Mouse (Mus musculus): ENCODE results near the gene Ghsr. TPM values are rescaled to one million over a fixed set of nuclear protein-coding genes. Genes with fewer than 3 reads are reported as not detected.

Ghsr gene
- polyA plus RNA-seq, 1 experiment: not detected

GRCm38 (mm10) chr3:27416786-27417185, 45.6 kb downstream of the Ghsr start:
- Histone ChIP-seq H3K4me2 (ENCODE audit: low read depth) (no peak overlapping the region), H3ac (ENCODE audit: control insufficient read depth, insufficient read length) (no peak overlapping the region), H3K36me3 (ENCODE audit: control insufficient read depth, insufficient read depth) (peaks cover 25% of the 10 kb centered on the region), H3K27me3 (ENCODE audit: control insufficient read depth, insufficient read depth, insufficient read length) (no peaks in the 10 kb centered on the region), H3K4me3 (no peak overlapping the region), H3K79me2 (ENCODE audit: control insufficient read depth, insufficient read depth) (no peaks in the 10 kb centered on the region)
- TF ChIP-seq MYOD1 (IDR thresholded peaks at IDR 0.05; ENCODE audit: control insufficient read depth in 1 of 3, insufficient read length in 2 of 3, low read depth in 2 of 3) (no peak), REST (IDR thresholded peaks at IDR 0.05; ENCODE audit: insufficient read depth, insufficient read length) (no peak), MYOG (IDR thresholded peaks at IDR 0.05; ENCODE audit: control insufficient read depth in 1 of 3, insufficient read depth in 1 of 3, insufficient read length in 2 of 3, low read depth in 2 of 3) (no peak), CEBPB (IDR thresholded peaks at IDR 0.05; ENCODE audit: insufficient read depth, poor library complexity, severe bottlenecking) (no peak), USF1 (IDR thresholded peaks at IDR 0.05; ENCODE audit: low read depth) (no peak), SRF (IDR thresholded peaks at IDR 0.05; ENCODE audit: control insufficient read depth, insufficient read length, low read depth) (no peak), POLR2A (IDR thresholded peaks at IDR 0.05; ENCODE audit: insufficient read length, low read depth) (no peak), TCF12 (IDR thresholded peaks at IDR 0.05; ENCODE audit: insufficient read depth, poor library complexity, severe bottlenecking) (no peak), TCF3 (IDR thresholded peaks at IDR 0.05; ENCODE audit: insufficient read length, low read depth) (no peak), E2F4 (IDR thresholded peaks at IDR 0.05; ENCODE audit: insufficient read depth) (no peak)

GRCm38 (mm10) chr3:27418602-27419001, 47.5 kb downstream of the Ghsr start:
- no peak for TF ChIP-seq CEBPB (IDR thresholded peaks at IDR 0.05; ENCODE audit: insufficient read depth, poor library complexity, severe bottlenecking)
- no peak for TF ChIP-seq TCF3 (IDR thresholded peaks at IDR 0.05; ENCODE audit: insufficient read length, low read depth)
- no peak for TF ChIP-seq POLR2A (IDR thresholded peaks at IDR 0.05; ENCODE audit: insufficient read length, low read depth)
- no peak for TF ChIP-seq USF1 (IDR thresholded peaks at IDR 0.05; ENCODE audit: low read depth)
- no peak for TF ChIP-seq TCF12 (IDR thresholded peaks at IDR 0.05; ENCODE audit: insufficient read depth, poor library complexity, severe bottlenecking)
- no peak for TF ChIP-seq E2F4 (IDR thresholded peaks at IDR 0.05; ENCODE audit: insufficient read depth)
- no peak for TF ChIP-seq MYOG (IDR thresholded peaks at IDR 0.05; ENCODE audit: control insufficient read depth in 1 of 3, insufficient read depth in 1 of 3, insufficient read length in 2 of 3, low read depth in 2 of 3)
- no peak for TF ChIP-seq REST (IDR thresholded peaks at IDR 0.05; ENCODE audit: insufficient read depth, insufficient read length)
- TF ChIP-seq POLR2AphosphoS2 (IDR thresholded peaks at IDR 0.05; ENCODE audit: insufficient read length, low read depth): no peak
- TF ChIP-seq MAX (IDR thresholded peaks at IDR 0.05; ENCODE audit: low read depth): no peak
- TF ChIP-seq MYOD1 (IDR thresholded peaks at IDR 0.05; ENCODE audit: control insufficient read depth in 1 of 3, insufficient read length in 2 of 3, low read depth in 2 of 3): no peak
- TF ChIP-seq SRF (IDR thresholded peaks at IDR 0.05; ENCODE audit: control insufficient read depth, insufficient read length, low read depth): no peak
- H3K27me3 ChIP-seq (ENCODE audit: control insufficient read depth, insufficient read depth, insufficient read length): no peaks in the 10 kb centered on the region
- peaks cover 31% of the 10 kb centered on the region for H3K36me3 ChIP-seq (ENCODE audit: control insufficient read depth, insufficient read depth)
- no peak overlapping the region for H3K4me2 ChIP-seq (ENCODE audit: low read depth)
- no peak overlapping the region for H3K4me3 ChIP-seq
- no peaks in the 10 kb centered on the region for H3K79me2 ChIP-seq (ENCODE audit: control insufficient read depth, insufficient read depth)
- H3ac ChIP-seq (ENCODE audit: control insufficient read depth, insufficient read length): no peak overlapping the region

GRCm38 (mm10) chr3:27421980-27422379, 50.8 kb downstream of the Ghsr start:
- no peaks in the 10 kb centered on the region for H3K79me2 ChIP-seq (ENCODE audit: control insufficient read depth, insufficient read depth)
- H3K27me3 ChIP-seq (ENCODE audit: control insufficient read depth, insufficient read depth, insufficient read length): no peaks in the 10 kb centered on the region
- TF ChIP-seq SRF (IDR thresholded peaks at IDR 0.05; ENCODE audit: control insufficient read depth, insufficient read length, low read depth): no peak
- TF ChIP-seq TCF12 (IDR thresholded peaks at IDR 0.05; ENCODE audit: insufficient read depth, poor library complexity, severe bottlenecking): no peak
- TF ChIP-seq MAX (IDR thresholded peaks at IDR 0.05; ENCODE audit: low read depth): no peak
- TF ChIP-seq MYOG (IDR thresholded peaks at IDR 0.05; ENCODE audit: control insufficient read depth in 1 of 3, insufficient read depth in 1 of 3, insufficient read length in 2 of 3, low read depth in 2 of 3): no peak
- no peak for TF ChIP-seq MYOD1 (IDR thresholded peaks at IDR 0.05; ENCODE audit: control insufficient read depth in 1 of 3, insufficient read length in 2 of 3, low read depth in 2 of 3)
- peaks cover 41% of the 10 kb centered on the region for H3K36me3 ChIP-seq (ENCODE audit: control insufficient read depth, insufficient read depth)
- H3K4me2 ChIP-seq (ENCODE audit: low read depth): no peak overlapping the region
- H3ac ChIP-seq (ENCODE audit: control insufficient read depth, insufficient read length): no peak overlapping the region
- H3K4me3 ChIP-seq: no peak overlapping the region

- Histone ChIP-seq H3ac (ENCODE audit: control insufficient read depth, insufficient read length) (no peak overlapping the region), H3K4me2 (ENCODE audit: low read depth) (no peak overlapping the region), H3K79me2 (ENCODE audit: control insufficient read depth, insufficient read depth) (no peaks in the 10 kb centered on the region), H3K4me3 (no peak overlapping the region), H3K36me3 (ENCODE audit: control insufficient read depth, insufficient read depth) (peaks cover 36% of the 10 kb centered on the region), H3K27me3 (ENCODE audit: control insufficient read depth, insufficient read depth, insufficient read length) (no peaks in the 10 kb centered on the region)
- TF ChIP-seq POLR2A (IDR thresholded peaks at IDR 0.05; ENCODE audit: insufficient read length, low read depth) (no peak), MAX (IDR thresholded peaks at IDR 0.05; ENCODE audit: low read depth) (no peak), E2F4 (IDR thresholded peaks at IDR 0.05; ENCODE audit: insufficient read depth) (no peak), REST (IDR thresholded peaks at IDR 0.05; ENCODE audit: insufficient read depth, insufficient read length) (no peak), SRF (IDR thresholded peaks at IDR 0.05; ENCODE audit: control insufficient read depth, insufficient read length, low read depth) (no peak), TCF3 (IDR thresholded peaks at IDR 0.05; ENCODE audit: insufficient read length, low read depth) (no peak), MYOG (IDR thresholded peaks at IDR 0.05; ENCODE audit: control insufficient read depth in 1 of 3, insufficient read depth in 1 of 3, insufficient read length in 2 of 3, low read depth in 2 of 3) (no peak), USF1 (IDR thresholded peaks at IDR 0.05; ENCODE audit: low read depth) (no peak), TCF12 (IDR thresholded peaks at IDR 0.05; ENCODE audit: insufficient read depth, poor library complexity, severe bottlenecking) (no peak), MYOD1 (IDR thresholded peaks at IDR 0.05; ENCODE audit: control insufficient read depth in 1 of 3, insufficient read length in 2 of 3, low read depth in 2 of 3) (no peak), POLR2AphosphoS2 (IDR thresholded peaks at IDR 0.05; ENCODE audit: insufficient read length, low read depth) (no peak), CEBPB (IDR thresholded peaks at IDR 0.05; ENCODE audit: insufficient read depth, poor library complexity, severe bottlenecking) (no peak)
Observed at GRCm38 (mm10) chr3:27422521-27422920, 51.4 kb downstream of the Ghsr start.
